Mouse (Mus musculus): ENCODE measurements around the gene Olfr494.

Olfr494 gene

DNA sequence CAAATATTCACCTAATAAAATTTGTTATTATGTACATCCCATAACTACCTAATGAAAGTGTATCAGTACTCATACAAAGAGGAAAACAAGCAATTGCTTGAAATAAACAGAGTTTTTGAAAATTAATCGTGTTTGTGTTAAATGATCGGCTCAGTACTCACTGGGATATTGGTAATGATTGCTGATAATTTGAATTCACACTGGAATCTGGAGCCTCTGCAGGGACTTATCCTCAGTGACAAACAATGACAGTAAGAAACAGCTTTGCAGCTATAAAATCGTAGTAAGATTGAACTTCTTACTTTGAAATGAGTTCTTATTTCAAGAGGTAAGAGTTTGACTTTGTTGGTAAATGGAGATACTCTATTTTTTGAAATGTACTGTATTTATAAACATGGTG is at the start of gene Olfr494:
Gene Olfr494 (plus strand): TSS at position 301 of the 400 bp plus-strand sequence.
- no peak for DNase-seq (ENCODE audit: low spot score in 2 of 2)

DNA sequence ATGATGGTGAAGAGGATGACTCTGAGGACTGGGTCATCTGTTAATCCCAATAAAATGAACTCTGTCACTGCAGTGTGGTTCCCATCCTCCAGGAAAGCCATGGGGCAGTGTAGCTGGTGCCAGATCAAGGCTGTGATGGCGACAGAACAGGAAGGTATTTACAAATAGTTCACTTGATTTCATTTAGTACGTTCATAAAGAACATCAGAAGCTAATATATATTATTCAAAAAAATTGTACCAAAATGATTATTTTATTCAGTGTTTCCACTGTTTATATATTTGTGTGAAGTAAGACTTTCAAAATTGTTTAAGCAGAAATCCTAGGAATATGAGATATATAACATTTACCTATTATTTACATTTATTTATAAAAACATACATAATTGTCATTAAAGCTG is 41.6 kb upstream of the Olfr494 start, which contains the start of gene Olfr492:
Gene Olfr492 (minus strand): TSS at position 101 of the 400 bp plus-strand sequence.
- no peak for DNase-seq (ENCODE audit: low spot score in 2 of 2)

DNA sequence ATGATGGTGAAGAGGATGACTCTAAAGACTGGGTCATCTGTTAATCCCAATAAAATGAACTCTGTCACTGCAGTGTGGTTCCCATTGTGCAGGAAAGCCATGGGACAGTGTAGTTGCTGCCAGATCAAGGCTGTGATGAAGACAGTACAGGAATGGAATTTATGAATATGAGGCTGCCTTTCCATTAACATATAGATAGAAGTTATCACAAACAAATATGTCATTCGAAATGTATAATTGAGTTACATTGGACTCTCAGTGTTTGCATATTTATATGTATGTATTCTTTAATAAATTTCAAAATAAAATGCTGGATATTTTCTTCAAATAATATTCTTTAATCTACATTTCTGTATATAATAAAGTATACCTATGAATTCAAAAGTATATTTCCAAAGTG is 18.3 kb upstream of the Olfr494 start, which contains the start of gene Olfr493:
Gene Olfr493 (minus strand): TSS at position 101 of the 400 bp plus-strand sequence.
- DNase-seq (ENCODE audit: low spot score in 2 of 2): no peak

DNA sequence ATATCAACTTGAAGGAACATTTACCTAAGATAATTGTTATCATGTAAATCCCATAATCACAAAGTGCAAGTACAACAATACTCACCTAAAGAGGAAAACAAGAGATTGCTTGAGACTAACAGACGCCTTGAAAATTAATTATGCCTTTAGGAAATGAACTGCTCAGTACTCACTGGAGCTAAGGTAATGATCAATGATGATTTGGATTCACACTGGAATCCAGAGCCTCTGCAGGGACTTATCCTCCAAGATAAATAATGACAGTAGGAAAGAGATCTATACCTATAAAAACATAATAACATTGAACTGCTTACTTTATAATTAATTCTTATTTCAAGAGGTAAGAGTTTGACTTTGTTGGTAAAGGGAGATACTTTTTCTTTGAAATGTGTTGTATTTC is 27.7 kb downstream of the Olfr494 start, which contains the start of gene Olfr495:
Gene Olfr495 (plus strand): TSS at position 301 of the 400 bp plus-strand sequence.
- no peak for DNase-seq (ENCODE audit: low spot score in 2 of 2)

All from urinary bladder, postnatal 36 days (tissue).